Mouse (Mus musculus) brain, embryonic 14.5 days (tissue): ENCODE measurements around the gene Uqcc1. TPM values are rescaled to one million over a fixed set of nuclear protein-coding genes. Genes with fewer than 3 reads are reported as not detected.
"Not testable (repeated sequence)": the region's sequence is repeated elsewhere in the genome, so short reads cannot be mapped to it uniquely, and the experiment has no call there.

Experiments
- DNase-seq: peaks from one replicate; pipeline ENCODE4 v3.0.0-alpha.2; 2011; ENCODE audit warnings: low read depth
- CTCF ChIP-seq: fragments of 200-500 bp; IDR thresholded peaks from 2 replicates; pipeline ENCODE4 v1.5.1; 2012; ENCODE audit warnings: inconsistent platforms, mild to moderate bottlenecking, moderate library complexity, borderline replicate concordance; ENCODE audit not compliant: insufficient read depth, insufficient read length; ENCODE audit errors: extremely low read depth
- POLR2A ChIP-seq: fragments of 200-500 bp; IDR thresholded peaks from 2 replicates; pipeline ENCODE4 v1.6.1; 2012; ENCODE audit warnings: mild to moderate bottlenecking, inconsistent platforms, borderline replicate concordance; ENCODE audit not compliant: poor library complexity, insufficient read depth, insufficient read length, severe bottlenecking; ENCODE audit errors: extremely low read depth
- polyA plus RNA-seq: library from polyadenylated mRNA; depleted of rRNA; stranded (reverse); fragments of >200 nt; gene quantifications from 2 replicates; pipeline ENCODE4 v1.2.3, GENCODE M21; 2012

The Uqcc1 gene
- polyA plus RNA-seq, 1 experiment = 40.4 TPM

- peak; percentile 26 for DNase-seq
- TF ChIP-seq POLR2A = no peak
- TF ChIP-seq CTCF = no peak
Observed at GRCm38 (mm10) chr2:155947390-155948002, 17.4 kb upstream of the Uqcc1 start.

GRCm38 (mm10) chr2:155946499-155946898 lies 16.4 kb upstream of the Uqcc1 start:
- TF ChIP-seq CTCF (no peak), POLR2A (no peak)
- peak; percentile 33 for DNase-seq

DNA sequence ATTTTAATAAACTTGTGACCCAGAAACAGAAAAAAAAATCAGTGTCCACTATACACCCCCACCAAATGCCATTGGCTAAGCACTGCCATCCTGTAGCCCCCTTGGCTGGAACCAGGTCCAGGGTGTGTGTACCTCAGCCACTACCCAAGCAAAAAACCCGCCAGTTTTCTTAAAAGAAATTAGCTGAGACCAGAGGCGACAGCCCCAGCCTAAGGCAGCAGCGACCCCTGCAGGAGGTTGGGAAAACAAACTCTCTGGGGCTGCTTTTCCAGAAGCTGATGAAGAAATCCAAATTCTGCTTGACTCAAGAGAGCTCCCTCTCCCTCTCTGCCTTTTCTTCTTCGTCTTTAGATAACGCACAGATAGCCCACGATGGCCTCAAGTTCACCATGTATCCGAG lies 16.0 kb upstream of the Uqcc1 start:
- TF ChIP-seq CTCF = peak; percentile 88
- TF ChIP-seq POLR2A = no peak
- peak; percentile 80 for DNase-seq

GRCm38 (mm10) chr2:155945580-155945979 lies 15.5 kb upstream of the Uqcc1 start:
- peak; percentile 22 for DNase-seq
- TF ChIP-seq POLR2A (no peak), CTCF (no peak)

DNA sequence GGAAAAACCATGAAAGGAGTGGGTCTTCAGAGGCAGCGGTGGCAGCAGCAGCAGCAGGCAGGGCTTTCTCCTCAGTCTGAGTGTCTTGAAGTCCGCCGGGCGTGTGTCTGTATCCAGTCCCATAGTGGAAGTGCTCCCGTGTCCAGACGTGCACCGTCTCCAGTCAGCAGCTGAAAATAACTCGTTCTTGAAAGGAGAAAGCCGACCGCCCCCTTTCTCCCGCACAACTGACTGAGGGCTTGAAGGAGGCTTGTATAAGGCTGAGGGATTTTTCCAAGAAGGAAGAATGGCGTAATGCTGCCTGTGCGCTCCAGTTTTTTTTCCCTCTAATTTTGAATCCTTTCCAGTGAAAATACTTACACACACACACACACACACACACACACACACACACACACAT lies 15.0 kb upstream of the Uqcc1 start, which contains the start of gene Gdf5:
Gene Gdf5, minus strand, starts transcription at position 244 of the 400 bp plus-strand sequence.
- TF ChIP-seq POLR2A = no peak
- no peak for TF ChIP-seq CTCF
- peak; percentile 61 for DNase-seq

DNA sequence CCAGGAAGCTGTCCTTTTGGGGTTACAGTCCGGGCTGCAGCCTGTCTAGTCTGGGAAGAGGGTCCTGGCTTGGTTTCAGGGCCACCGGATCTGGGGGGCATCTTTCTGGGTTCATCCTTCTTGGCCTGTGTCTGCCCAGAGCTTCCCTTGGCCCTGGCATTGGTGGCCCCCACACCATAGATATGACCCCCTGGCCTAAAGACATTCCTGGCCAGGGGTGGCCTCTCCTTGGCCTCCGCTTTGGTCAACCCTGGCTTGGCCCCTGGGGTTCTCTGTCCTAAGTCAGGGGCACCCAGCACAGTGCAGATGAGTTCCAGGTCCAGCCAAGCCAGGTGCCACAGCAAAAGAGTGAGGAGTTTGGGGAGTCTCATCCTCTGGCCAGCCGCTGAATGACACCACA lies 14.6 kb upstream of the Uqcc1 start:
- no peak for TF ChIP-seq CTCF
- no peak for TF ChIP-seq POLR2A
- no peak for DNase-seq

GRCm38 (mm10) chr2:155943463-155943862 lies 13.4 kb upstream of the Uqcc1 start:
- TF ChIP-seq CTCF = no peak
- no peak for TF ChIP-seq POLR2A
- DNase-seq = peak; percentile 76

DNA sequence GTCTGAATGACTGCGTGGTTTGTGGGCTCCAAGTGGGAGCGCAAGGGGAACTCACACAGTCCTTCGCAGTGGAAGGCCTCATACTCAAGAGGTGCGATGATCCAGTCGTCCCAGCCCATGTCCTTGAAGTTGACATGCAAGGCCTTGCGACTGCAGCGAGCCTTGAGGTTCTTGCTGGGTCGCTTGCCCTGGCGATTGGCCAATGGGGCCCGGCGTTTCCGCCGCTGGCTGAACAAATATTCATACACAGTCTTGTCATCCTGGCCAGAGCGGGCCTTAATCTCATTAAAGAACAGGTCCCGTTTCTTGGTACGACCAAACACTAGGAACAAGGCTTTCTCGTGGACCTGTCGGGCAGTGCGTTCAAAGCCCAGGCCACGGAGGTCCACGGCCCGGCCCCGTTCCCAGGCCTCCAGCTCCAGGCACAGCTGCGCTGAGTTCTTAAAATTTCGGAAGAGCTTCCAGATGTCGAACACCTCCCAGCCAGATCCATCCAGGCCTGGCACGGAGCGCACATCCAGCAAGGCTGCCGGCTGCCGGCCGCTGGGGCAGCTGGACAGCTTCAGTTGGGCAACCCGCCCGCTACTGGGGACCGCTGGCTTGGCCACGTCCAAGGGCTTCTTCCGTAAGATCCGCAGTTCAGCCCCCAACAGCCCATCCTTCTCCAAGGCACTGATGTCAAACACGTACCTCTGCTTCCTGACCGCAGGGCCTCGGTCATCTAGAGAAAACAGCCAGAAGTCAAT lies 11.8 kb upstream of the Uqcc1 start:
- TF ChIP-seq CTCF = no peak
- TF ChIP-seq POLR2A = no peak
- DNase-seq = no peak

DNA sequence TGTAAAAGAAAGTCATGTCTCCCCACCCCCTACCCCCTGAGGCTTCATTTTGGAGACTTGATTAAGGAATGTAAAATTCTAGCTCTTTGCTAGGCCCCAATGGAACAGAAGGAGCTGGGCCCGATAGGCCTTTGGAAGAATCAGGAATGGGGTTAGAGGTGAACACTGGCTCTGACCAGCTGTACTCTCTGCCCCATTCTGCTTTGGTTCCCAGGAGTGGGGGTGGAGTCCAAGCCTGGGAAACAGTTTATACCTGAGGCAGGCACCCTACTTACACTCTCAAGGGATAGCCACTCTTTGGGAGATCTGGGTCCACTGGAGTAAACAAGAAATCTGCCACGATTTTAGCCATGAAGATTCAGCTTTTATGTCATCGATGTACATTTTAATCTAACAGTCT lies 10.6 kb upstream of the Uqcc1 start, which contains the start of gene Gm15557:
Gene Gm15557, plus strand, starts transcription at position 48 of the 400 bp plus-strand sequence.
- TF ChIP-seq CTCF (no peak), POLR2A (no peak)
- no peak for DNase-seq

DNA sequence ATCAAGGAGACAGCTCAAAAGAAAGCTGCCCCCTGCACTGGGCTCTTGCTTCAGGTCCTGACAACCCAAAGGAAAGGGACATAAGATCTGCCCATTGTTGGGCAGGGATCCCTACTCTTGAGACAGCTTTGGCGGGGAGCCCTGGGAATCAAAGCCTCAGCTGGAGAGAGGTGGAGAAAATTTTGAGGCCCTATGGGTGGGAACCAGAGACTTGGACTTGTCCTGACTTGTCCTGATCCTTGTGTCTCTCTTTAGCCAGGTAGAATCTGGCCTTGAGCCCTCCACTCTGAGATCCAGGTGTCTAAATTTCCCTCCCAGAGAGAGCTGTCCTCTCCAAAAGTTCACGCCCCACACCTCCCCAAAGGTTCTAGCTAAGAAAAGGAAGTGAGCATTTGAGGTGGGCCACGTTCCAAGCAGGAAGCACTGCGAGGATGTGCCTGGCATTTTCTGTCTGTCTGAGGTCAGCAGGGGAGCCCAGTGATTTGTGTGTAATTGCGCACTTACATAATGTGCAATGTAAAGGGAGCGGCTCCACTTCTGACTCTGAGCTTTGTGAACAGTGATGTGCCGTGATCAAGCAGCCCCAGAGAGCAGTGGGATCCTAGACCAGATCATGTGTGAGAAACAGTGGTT lies 9.9 kb upstream of the Uqcc1 start:
- no peak for TF ChIP-seq POLR2A
- DNase-seq = no peak

DNA sequence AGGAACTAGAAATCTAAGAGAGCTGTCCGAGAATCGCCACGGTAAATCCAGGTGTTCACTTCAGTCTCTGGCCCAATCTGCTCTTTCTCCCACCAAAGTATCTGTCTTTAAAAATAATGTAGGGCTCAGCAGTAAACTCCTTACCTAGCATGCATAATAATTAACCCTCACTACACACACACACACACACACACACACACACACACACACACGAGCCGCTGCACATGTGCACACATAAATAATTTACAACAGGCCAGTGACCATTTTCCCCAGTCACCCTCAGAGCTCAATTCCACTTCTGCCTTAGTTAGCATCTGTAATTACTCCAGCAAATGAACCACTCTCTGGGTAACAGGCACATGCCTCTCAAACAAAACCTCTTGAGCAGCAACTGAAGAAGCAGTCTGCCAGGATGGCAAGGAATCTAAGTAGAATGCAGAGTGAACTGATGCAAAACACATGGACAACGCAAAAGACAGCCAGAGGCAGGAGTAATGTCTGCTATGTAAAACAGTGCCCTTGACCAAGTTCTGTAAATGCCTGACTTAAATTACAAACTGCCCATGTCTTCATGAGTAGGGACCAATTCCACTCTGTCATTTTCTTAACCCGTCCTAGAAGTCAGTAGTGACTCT lies 1.3 kb downstream of the Uqcc1 start:
- DNase-seq = peak; percentile 41

DNA sequence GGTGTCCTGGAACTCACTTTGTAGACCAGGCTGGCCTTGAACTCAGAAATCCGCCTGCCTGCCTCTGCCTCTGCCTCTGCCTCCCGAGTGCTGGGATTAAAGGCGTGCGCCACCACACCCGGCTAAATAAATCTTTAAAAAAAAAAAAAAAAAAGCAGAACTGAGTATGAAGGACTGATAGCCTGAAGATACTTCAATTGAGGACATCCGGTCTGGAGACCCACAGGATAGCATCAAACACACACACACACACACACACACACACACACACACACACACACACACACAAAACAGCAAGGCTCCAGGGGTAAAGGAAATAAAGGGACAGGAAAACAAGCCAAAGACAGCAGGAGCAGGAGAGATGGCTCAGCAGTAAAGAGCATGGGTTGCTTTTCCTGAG lies 4.9 kb downstream of the Uqcc1 start:
- not testable (repeated sequence) for DNase-seq

More for the DNA sequence above, 1.3 kb downstream of the Uqcc1 start:
- TF ChIP-seq POLR2A = no peak
- no peak for TF ChIP-seq CTCF
